Comparison of ENCODE assay signal across 8 mouse cellular contexts in genomic region chr9:43239712-43240593, GRCm38 (mm10). TPM values are rescaled to one million over a fixed set of nuclear protein-coding genes. Genes with fewer than 3 reads are reported as not detected.
DNase-seq lines count a peak whose midpoint lies in the region; ATAC-seq lines count a peak whose summit lies in the region.

Gene Oaf, minus strand, starts transcription at chr9:43239911.

- peak; percentile 88 for ATAC-seq in hindbrain, embryonic 11.5 days (ENCODE audit: low FRiP score)
- peak; percentile 95 for ATAC-seq in lung, embryonic 16.5 days (ENCODE audit: low read depth)

- peaks cover 28% of the 10 kb centered on the region for H3K27me3 ChIP-seq in hindbrain, embryonic 11.5 days (ENCODE audit: control insufficient read depth, insufficient read depth, low read length)
- no peaks in the 10 kb centered on the region for H3K27me3 ChIP-seq in lung, embryonic 16.5 days (ENCODE audit: control insufficient read depth, insufficient read depth, low read depth, low read length)

- peak; percentile 60 for DNase-seq in WW6 (ENCODE audit: low read depth, low spot score)
- peak; percentile 17 to 47 for DNase-seq in cerebellum, postnatal 25 days
- DNase-seq in frontal cortex, postnatal 14 days (ENCODE audit: low spot score in 2 of 2), result peak; percentile 49
- DNase-seq in hindbrain, embryonic 11.5 days (ENCODE audit: low spot score), result peak; percentile 83
- peak; percentile 68 to 72 for DNase-seq in layer of hippocampus, postnatal 10 days (ENCODE audit: low spot score in 2 of 2)
- DNase-seq in ovary, postnatal 14 days (ENCODE audit: low spot score), result peak; percentile 80
- DNase-seq in thymus, postnatal 25 days, result peak; percentile 45

- WGBS in hindbrain, embryonic 11.5 days, result 2% methylated on average over 38 of the region's 44 CpGs
- WGBS in lung, embryonic 16.5 days, result 1% methylated on average over 44 of the region's 44 CpGs

- H3K4me1 ChIP-seq in hindbrain, embryonic 11.5 days (replicated peaks; ENCODE audit: control insufficient read depth, insufficient read depth, low read length), result peaks cover 2% of the 10 kb centered on the region; the same call in 1 of the 2 replicates
- peaks cover 25% of the 10 kb centered on the region for H3K4me1 ChIP-seq in lung, embryonic 16.5 days (replicated peaks; ENCODE audit: control insufficient read depth, insufficient read depth, low read length)

- peak within 1 kb of the TSS; percentile 70 for H3K4me3 ChIP-seq in hindbrain, embryonic 11.5 days (ENCODE audit: low read depth, low read length)
- peak within 1 kb of the TSS; percentile 65 for H3K4me3 ChIP-seq in lung, embryonic 16.5 days (ENCODE audit: low read length)

- H3K4me2 ChIP-seq in hindbrain, embryonic 11.5 days (replicated peaks; ENCODE audit: low read depth, low read length), result peak within 1 kb of the TSS; percentile 73
- H3K4me2 ChIP-seq in lung, embryonic 16.5 days (ENCODE audit: low read depth, low read length), result peak within 1 kb of the TSS; percentile 66

- H3K9me3 ChIP-seq in hindbrain, embryonic 11.5 days (ENCODE audit: control insufficient read depth, low read length), result no peaks in the 10 kb centered on the region
- H3K9me3 ChIP-seq in lung, embryonic 16.5 days (ENCODE audit: control insufficient read depth, low read length), result no peaks in the 10 kb centered on the region

- no peaks in the 10 kb centered on the region for H3K36me3 ChIP-seq in hindbrain, embryonic 11.5 days (ENCODE audit: control insufficient read depth, insufficient read depth, low read length)
- peaks cover 1% of the 10 kb centered on the region; the same call in 1 of the 2 replicates for H3K36me3 ChIP-seq in lung, embryonic 16.5 days (ENCODE audit: control insufficient read depth, insufficient read depth, low read length)

- peak within 1 kb of the TSS; percentile 61 for H3K9ac ChIP-seq in hindbrain, embryonic 11.5 days (ENCODE audit: low read depth, low read length)
- peak within 1 kb of the TSS; percentile 72 for H3K9ac ChIP-seq in lung, embryonic 16.5 days (ENCODE audit: low read length)

- H3K27ac ChIP-seq in hindbrain, embryonic 11.5 days (ENCODE audit: low read depth, low read length), result peak within 1 kb of the TSS; percentile 62; the same call in 1 of the 2 replicates
- H3K27ac ChIP-seq in lung, embryonic 16.5 days (ENCODE audit: low read length), result peak within 1 kb of the TSS; percentile 73

RNA-seq across cellular contexts. Expression of gene Oaf, which starts in this region (rescaled TPM):
- 34.7 and 41.4 TPM in 2 replicates for polyA plus RNA-seq in hindbrain, embryonic 11.5 days (2014; fragmentation: Nextera tagmentation; extraction: Ambion mirVana)
- total RNA-seq in layer of hippocampus, postnatal 10 days (2021), result 10 to 100 TPM; 12.2 to 14.6 TPM
- 35.3 and 38.0 TPM in 2 replicates for polyA plus RNA-seq in lung, embryonic 16.5 days (2015; fragmentation: Nextera tagmentation; extraction: Ambion mirVana)

Comparison
In these comparisons a context has a peak if more than half of its experiments do, and no peak if none do; other contexts are left out.
1. Peak in every context shown above with its lines: DNase-seq, ATAC-seq, H3K4me3 ChIP-seq and H3K27ac ChIP-seq.
2. DNase-seq: peak in every context shown above with its lines; median percentile 83 in hindbrain, embryonic 11.5 days; 80 in ovary, postnatal 14 days; 70 in layer of hippocampus, postnatal 10 days; 60 in WW6; 49 in frontal cortex, postnatal 14 days; 45 in thymus, postnatal 25 days; 32 in cerebellum, postnatal 25 days.